Mouse (Mus musculus) adrenal gland, postnatal 36 days (tissue): Measurements from ENCODE around the gene 4930544D05Rik. TPM values are rescaled to one million over a fixed set of nuclear protein-coding genes. Genes with fewer than 3 reads are reported as not detected.
A peak's percentile ranks its signal among the peaks of the same experiment; 100 is the strongest.
"Not testable (repeated sequence)": the region's sequence is repeated elsewhere in the genome, so short reads cannot be mapped to it uniquely, and the experiment has no call there.

ENCODE experiments used
- DNase-seq, 2 experiments: peaks; one replicate each; pipeline ENCODE4 v3.0.0; 2021; ENCODE audit warnings: mixed read lengths in 1 of 2
- long read RNA-seq, 2 experiments: library from polyadenylated mRNA; stranded (forward); transcript quantifications; one replicate each; pipeline ENCODE4 v2.0.0; 2021; ENCODE audit warnings: borderline sequencing depth in 2 of 2
- total RNA-seq, 2 experiments: library from RNA; stranded (reverse); gene quantifications; 2 replicates each; pipeline ENCODE4 v1.2.3; 2021

The 4930544D05Rik gene
- total RNA-seq, result not detected
- long read RNA-seq, experiment 1, result 0 reads
- long read RNA-seq, experiment 2, result 0 reads

GRCm38 (mm10) chr11:70615516-70616093 is at the start of gene 4930544D05Rik:
Gene 4930544D05Rik, plus strand, starts transcription at chr11:70615848.
- DNase-seq, result no peak

DNA sequence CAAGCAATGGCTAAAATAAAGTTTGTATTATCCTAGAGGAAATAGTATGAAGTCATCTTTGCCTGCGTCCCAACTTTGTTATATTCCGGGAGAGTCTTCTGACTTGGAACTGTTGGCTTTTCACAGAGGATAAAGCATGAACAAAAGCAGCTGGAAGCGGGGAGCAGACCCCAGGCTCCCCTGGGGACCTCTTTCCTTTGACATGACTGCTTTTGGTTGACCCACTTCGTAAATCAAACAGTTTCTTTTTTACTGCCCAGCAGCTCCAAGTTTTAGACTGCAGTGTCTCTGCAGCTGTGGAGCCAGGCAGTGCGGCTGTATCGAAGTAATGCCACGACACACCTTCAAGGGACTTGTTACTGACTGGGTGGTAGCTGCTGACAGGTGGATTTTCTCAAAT is 49.1 kb upstream of the 4930544D05Rik start:
- no peak for DNase-seq

- DNase-seq, result not testable (repeated sequence)
Observed at GRCm38 (mm10) chr11:70570614-70571013, 45.0 kb upstream of the 4930544D05Rik start.

DNA sequence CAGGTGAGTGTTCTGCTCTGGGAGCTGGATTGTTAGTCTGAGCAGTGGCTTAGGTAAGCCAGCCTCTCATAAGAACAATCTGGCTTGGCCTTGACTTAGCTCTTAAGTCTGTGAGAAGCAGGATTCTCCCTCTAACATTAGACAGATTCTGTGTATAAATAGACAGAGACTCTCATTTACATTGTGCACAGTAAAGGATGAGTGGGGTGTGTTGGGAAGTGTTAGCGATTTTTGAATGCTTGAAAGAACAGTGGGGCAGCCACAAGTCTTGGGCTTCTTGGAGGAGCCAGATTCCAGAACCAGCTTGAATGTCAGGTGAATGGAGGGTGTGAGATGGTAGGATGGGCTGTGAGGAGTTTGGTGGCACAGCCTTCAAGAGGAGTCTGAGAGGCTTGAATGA is 44.0 kb upstream of the 4930544D05Rik start:
- DNase-seq, result no peak

GRCm38 (mm10) chr11:70572348-70572902 is 43.2 kb upstream of the 4930544D05Rik start:
- DNase-seq, result no peak

- no peak for DNase-seq
Observed at GRCm38 (mm10) chr11:70573872-70574271, 41.8 kb upstream of the 4930544D05Rik start.

GRCm38 (mm10) chr11:70577201-70577600 is 38.4 kb upstream of the 4930544D05Rik start:
- no peak for DNase-seq

- DNase-seq, result no peak
Observed at GRCm38 (mm10) chr11:70578962-70579361, 36.7 kb upstream of the 4930544D05Rik start.

GRCm38 (mm10) chr11:70579710-70580357 is 35.8 kb upstream of the 4930544D05Rik start:
- peak; percentile 18 to 45 for DNase-seq

GRCm38 (mm10) chr11:70580358-70580720 is 35.3 kb upstream of the 4930544D05Rik start:
- no peak for DNase-seq

DNA sequence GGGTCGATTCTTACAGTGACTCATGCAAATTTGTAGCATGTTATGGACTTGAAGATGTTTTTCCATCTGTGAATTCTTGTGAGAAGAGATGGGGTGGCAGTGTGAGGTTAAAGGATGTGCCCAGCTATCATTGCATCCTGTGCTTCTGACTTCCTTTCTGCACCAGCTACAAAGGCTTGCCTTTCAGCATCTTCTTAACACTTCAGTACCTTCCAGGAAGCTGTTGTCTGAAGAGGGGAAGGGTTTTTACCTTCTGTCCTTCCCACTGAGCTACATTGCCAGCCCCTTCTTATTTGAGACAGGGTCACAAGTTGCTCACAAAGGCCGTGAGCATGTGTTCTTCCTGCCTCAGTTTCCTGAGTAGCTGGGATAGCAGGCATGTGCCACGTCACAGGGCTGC is 34.7 kb upstream of the 4930544D05Rik start:
- DNase-seq, result no peak

DNA sequence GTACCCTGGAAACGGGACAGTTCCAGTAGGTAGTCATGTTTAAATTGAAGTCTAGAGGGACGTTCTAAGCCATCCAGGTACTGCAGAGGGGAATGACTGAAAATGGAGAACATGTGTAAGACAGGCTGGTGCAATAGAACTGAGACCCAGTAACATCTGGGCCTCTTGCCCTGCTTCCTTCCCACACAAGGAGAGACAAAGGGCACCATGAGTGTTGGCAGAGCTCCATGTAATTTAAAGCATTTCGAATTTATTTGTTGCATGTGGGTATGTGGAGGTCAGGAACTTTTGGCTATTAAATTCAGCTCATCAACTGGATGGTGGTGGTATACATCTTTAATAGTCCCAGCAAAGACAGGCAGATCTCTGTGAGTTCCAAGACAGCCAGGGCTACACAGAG is 33.5 kb upstream of the 4930544D05Rik start:
- no peak for DNase-seq

- no peak for DNase-seq
Observed at GRCm38 (mm10) chr11:70583022-70583714, 32.5 kb upstream of the 4930544D05Rik start.

DNA sequence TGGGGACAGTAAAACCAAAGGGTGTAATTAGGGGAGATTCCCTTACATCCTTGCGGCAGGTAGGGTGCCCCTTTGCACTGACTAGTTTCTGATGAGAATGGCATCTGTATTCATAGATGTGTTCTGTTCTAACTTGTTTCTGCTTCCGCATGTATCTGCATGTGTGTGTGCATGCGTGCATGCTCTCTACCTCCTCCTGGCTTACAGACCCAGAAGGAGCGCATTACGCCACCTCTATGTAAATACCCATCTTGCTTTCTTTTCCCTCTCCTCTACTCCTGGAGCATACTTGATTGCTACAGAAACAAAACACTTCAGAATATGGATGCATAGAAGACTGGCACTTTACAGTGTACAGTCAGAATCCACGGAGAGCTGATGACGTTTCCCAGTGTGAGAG is 31.9 kb upstream of the 4930544D05Rik start:
- DNase-seq, result no peak

DNA sequence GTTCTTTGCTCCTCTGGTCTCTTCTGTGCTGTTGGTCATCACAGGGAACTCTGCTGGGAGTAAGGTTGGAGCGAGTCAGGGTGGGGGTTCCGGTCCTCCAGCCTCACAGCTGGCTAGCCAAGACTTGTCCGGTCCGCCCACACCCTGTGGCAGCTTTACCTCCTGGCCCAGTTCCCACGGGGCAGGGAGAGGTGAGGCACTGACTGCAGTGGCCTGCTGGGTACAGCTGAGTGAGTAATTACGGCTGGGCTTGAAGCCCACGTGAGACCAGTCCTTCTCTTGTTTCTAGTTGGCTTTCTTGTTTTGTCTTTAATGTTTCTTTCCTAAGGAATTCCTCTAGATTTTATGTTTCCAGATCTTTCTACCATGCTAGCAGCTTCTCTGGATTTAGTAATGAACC is 30.2 kb upstream of the 4930544D05Rik start:
- peak; percentile 61 to 75 for DNase-seq

GRCm38 (mm10) chr11:70586261-70586660 is 29.4 kb upstream of the 4930544D05Rik start:
- no peak for DNase-seq

GRCm38 (mm10) chr11:70586954-70587353 is 28.7 kb upstream of the 4930544D05Rik start:
- DNase-seq, result no peak

DNA sequence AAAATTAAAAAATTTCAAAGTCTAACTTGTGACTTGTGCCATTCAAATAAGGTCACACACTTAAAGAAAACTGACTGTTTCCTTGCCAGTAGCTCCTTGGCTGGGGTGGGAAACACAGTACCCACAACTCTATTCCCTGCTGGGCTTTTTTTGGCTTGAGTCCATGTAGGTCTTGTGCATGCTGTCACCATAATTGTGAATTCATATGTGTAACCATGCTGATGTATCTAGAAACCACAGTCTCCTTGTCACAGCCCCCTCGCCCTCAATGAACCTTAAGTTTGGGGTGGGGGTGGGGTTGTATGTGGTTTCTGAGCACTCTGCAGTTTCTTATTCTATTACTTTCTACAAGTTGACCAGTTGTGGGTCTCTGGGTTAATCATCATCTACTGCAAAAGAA is 23.9 kb upstream of the 4930544D05Rik start:
- DNase-seq, result no peak

DNA sequence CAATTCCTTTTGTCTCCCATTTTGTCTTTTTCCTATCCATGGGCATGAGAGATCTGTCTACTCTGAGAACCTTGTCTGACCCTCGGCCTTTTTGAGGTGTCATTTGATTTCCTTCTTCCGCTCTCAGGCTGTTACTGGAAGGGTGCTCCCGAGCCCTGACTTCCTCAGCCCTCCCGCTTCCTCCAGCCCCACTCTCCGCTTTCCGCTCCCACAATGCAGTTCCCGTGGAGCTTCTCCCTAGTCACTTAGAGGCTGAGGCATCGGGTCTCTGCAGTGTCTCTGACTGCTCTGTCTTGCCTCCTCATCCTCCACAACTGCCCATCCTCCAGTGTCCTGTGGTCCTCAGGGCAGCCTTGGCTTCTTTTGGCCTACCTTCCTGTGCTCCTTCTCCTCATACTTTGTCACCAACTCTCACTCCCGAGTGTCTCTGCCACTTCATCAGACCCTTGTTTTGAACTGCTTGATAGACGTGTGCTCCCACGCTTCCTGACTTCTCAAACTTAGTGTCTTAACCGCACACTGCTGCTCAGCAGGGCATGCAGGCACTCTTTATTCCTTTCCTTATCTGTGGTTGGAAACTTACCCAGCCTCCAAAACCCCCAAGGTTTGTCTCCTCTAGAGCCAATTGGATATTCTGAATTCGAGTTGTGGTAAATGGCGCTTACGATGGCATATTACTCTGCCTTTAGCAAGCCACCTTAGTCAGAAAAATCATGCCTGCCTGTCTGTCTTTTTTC is 21.2 kb upstream of the 4930544D05Rik start:
- DNase-seq, result peak; percentile 47 to 53

GRCm38 (mm10) chr11:70595638-70596037 is 20.0 kb upstream of the 4930544D05Rik start:
- no peak for DNase-seq

DNA sequence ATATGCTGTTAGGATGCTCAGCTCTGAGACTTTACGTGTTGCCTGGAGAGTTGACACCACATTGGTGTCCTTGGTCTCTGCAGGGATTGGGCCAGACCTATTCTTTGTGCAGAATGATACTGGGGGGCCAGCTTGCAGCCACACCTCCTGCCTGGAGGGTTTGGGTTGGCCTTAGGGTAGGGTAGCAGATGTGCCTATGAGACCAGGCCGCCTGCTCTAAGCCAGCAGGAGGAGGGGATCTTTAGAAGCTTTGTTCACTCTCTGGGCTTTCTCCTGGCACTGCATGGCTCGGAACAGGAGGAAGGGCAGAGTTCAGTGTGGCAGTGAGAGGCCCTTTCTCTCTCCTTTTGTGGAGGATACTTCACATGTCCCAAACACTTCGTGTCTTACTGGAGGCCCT is 19.6 kb upstream of the 4930544D05Rik start:
- no peak for DNase-seq

- DNase-seq, result no peak
Observed at GRCm38 (mm10) chr11:70597301-70597700, 18.3 kb upstream of the 4930544D05Rik start.
